7 mouse cellular contexts compared by ENCODE assay signal in genomic region chr17:5890429-5890828, GRCm38 (mm10). TPM values are rescaled to one million over a fixed set of nuclear protein-coding genes. Genes with fewer than 3 reads are reported as not detected.
DNase-seq lines count a peak whose midpoint lies in the region; ATAC-seq and TF ChIP-seq lines count a peak whose summit lies in the region.

No protein-coding gene starts in this region.

- H3K36me3 ChIP-seq in E14TG2a.4 (ENCODE audit: insufficient read depth, low read length) = no peaks in the 10 kb centered on the region

- no peak overlapping the region for H3K4me3 ChIP-seq in E14TG2a.4 (replicated peaks; ENCODE audit: low read length)

- TF ChIP-seq CTCF in E14TG2a.4 (conservative IDR thresholded peaks at IDR 0.05; ENCODE audit: low read length) = peak; percentile 96

- 0 out of 2 replicates have a peak, but pooled peaks have one; percentile 19 for ATAC-seq in granulocyte monocyte progenitor cell, adult 5-6 weeks (replicated peaks; ENCODE audit: poor library complexity, severe bottlenecking)

- peaks cover 76% of the 10 kb centered on the region for H3K4me1 ChIP-seq in E14TG2a.4 (replicated peaks; ENCODE audit: low read depth, low read length)

- no peaks in the 10 kb centered on the region for H3K27me3 ChIP-seq in E14TG2a.4 (ENCODE audit: insufficient read depth, low read length)

- DNase-seq in T-cell, adult 2 months (ENCODE audit: low spot score) = peak; percentile 76
- DNase-seq in cerebellum, postnatal 25 days = peak; percentile 78 to 87
- DNase-seq in layer of hippocampus, adult 9-11 months = peak; percentile 48
- DNase-seq in lung, postnatal 10 days = peak; percentile 90
- DNase-seq in skeletal muscle tissue, adult 2 months (ENCODE audit: low read depth, low spot score) = peak; percentile 62

- no peaks in the 10 kb centered on the region for H3K9me3 ChIP-seq in E14TG2a.4 (ENCODE audit: low read length)

RNA-seq across cellular contexts. Expression of gene Snx9, which starts 49.3 kb away (rescaled TPM):
- total RNA-seq in granulocyte monocyte progenitor cell, adult 5-6 weeks (2014; fragmentation: Nextera tagmentation) = 29.5 and 33.9 TPM in 2 replicates
- total RNA-seq in granulocyte monocyte progenitor cell, adult 5-6 weeks (2017) = 26.9 and 28.8 TPM in 2 replicates

RNA-seq across cellular contexts. Expression of gene Synj2, which starts 50.7 kb away (rescaled TPM):
- 11.2 and 14.4 TPM in 2 replicates for total RNA-seq in granulocyte monocyte progenitor cell, adult 5-6 weeks (2014; fragmentation: Nextera tagmentation)
- 9.3 and 11.6 TPM in 2 replicates for total RNA-seq in granulocyte monocyte progenitor cell, adult 5-6 weeks (2017)
